Mouse (Mus musculus): ENCODE results near the gene Nup160.

The Nup160 gene

DNA sequence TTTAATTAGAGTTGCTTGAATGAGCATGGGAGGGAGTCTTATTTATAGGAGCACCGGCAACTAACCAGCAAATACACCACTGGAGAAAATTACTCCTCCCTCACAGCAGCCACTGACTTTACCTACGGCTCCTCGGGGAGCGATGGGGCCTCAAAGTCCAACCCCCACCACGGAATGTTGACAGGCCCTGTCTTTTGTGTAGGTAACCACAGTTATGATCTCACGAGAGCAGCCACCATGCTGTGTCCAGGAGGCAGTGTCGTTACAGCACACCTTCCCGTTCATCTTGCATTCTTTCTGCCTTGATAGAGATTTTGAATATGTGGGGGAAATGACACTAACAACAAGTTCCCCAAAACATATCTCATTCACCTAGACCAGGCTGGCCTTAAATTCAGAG, at the start of gene Nup160:
Gene Nup160 (plus strand): TSS at position 209 of the 400 bp plus-strand sequence.
- CTCF ChIA-PET = no interaction called here

DNA sequence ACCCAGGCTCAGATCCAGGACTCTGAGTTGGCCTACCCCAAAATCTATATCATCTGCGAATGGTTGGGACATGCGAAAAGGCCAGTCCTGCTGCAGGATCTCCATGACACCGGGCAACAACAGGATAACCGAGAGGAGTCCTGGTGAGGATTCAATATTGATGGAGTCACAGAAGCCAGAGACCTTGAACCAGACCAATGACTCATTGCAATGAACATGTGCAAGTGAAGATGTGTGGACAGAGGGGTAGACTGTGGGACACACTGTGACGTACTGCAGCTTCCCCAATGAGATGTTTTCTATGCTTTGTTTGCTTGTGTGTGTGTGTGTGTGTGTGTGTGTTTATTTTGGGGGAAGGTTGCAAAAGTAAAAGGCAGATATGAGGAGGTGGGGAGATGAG, 48.8 kb upstream of the Nup160 start:
- CTCF ChIA-PET = no interaction called here

- CTCF ChIA-PET = interaction anchor here (0.7 kb wide), 1 partner anchor 464 kb away, joined by 3 read pairs; no protein-coding TSS in a partner anchor
These were observed 47.5 kb upstream of the Nup160 start for GRCm38 (mm10) chr2:90629552-90629951.

- CTCF ChIA-PET = no interaction called here
These were observed 44.9 kb upstream of the Nup160 start for GRCm38 (mm10) chr2:90631938-90632733.

- CTCF ChIA-PET = no interaction called here
These were observed 42.3 kb upstream of the Nup160 start for GRCm38 (mm10) chr2:90634671-90635070.

GRCm38 (mm10) chr2:90635085-90635723, 41.8 kb upstream of the Nup160 start:
- CTCF ChIA-PET = interaction anchor here (0.6 kb wide), 1 partner anchor 104 kb away, joined by 3 read pairs; no protein-coding TSS in a partner anchor

GRCm38 (mm10) chr2:90636853-90637252, 40.2 kb upstream of the Nup160 start:
- CTCF ChIA-PET = no interaction called here

DNA sequence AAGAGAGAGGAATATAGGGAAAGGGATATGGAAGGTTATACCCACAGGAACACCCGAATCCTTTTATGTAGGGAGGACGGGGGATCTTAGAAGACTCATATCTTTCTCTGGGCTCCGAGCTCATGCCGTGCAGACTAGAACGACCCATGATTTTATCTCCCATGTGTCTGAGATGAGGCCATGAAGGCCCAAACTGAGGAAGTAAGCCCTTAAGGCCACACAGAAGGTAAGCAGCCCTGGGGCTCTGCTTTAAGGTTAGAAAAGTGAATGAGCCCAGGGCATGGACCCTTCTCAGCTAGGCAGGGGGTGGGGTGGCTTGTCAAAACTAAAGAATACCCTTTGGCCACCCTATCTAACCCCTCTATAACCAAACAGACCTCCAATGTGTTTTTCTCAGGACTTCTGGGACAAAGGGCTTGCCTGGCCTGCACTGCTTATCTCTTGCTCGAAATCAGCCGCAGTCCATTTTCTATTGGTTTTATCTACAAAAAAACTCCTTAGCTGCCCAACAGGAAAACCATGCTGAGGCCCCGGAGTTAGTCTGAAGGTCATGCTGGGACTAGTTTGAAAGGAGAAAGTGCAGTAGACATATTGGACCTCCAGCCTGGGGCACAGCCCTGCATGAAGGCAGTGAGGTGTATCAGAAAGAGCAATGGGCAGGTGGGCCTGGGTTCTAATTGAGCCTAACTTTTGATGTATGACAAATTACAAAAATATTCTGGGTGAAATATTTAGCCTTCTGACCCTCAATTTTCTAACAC, 37.8 kb upstream of the Nup160 start:
- CTCF ChIA-PET = no interaction called here

DNA sequence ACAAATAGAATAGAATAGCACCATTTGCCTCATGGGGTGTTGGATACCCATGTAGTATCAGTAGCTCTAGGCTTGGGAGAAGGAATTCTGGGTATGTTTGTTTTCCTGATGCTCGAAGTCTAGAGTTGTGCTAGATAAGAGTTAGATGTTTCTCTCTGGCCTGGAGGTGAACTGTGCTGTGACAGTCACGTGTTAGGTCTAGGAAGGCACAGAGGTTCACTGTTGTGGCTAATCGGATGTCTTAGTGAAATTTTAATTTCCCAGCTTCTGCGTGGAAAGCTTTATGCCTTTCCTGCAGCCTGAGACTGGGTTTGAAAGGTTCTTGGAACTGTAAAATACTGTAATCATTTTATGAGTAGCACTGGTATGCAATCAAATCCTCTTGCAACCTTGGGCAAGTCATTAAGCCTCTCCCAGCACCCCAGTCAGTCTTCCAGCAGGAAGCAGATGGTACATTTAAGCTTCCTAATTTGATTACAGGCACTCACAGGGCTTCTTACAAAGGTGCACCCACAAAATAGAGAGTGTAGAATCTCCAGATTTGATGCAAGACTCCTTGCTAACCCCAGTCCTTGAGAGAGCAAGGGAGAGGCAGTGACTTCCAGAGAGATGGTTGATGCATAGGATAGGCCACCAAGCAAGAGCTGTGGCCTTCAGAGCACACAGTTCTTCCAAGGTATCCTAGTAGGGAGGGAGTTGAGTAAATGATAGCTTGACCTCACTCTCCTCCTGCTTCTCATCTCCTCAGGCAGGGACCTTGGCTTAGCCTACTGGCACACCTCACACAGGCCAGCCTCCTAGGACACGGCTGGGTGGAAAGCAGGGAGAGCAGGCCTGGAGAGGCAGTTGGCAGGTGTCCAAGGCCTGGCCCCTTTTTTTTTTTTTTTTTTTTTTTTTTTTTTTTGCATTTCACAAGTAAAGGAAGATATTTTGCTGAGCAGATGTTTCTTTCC, 37.0 kb upstream of the Nup160 start:
- CTCF ChIA-PET = no interaction called here

DNA sequence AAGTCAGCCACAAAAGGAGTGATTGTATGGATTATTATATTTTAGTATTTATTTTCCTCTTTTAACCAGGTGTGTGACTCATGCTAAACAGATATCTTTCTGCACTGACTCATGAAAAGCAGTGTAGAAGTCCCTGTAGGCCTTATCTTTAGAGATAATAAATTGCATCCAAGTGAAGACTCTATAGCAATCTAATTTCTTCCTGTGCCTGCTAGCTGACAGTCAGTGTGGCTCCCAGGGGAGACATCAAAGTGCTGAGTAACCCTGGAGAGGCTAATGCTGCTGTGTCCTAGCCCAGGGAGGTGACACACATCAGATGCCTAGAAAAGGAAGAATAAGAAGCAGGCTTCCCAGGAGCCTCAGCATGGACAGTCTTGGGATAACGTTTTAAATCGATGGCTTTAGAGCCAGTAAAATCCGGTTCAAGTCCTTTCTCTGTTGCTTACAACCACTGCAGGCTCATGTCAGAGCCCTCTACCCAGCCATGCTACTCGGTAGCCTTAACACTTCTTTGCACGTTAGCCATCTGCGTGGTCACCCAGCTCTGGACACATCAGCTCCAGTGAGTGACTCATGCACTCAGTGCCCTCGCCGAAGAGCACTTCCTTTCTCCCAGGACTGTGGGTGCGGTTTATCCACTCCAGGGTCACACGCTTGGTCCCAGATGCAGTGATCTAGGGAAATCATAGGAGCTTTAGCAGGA, 35.9 kb upstream of the Nup160 start:
- CTCF ChIA-PET = interaction anchor here (0.8 kb wide), 1 partner anchor 94 kb away, joined by 5 read pairs; no protein-coding TSS in a partner anchor

GRCm38 (mm10) chr2:90641710-90642039, 35.3 kb upstream of the Nup160 start:
- CTCF ChIA-PET = interaction anchor here (0.8 to 1.4 kb wide), 2 partner anchors 75 to 95 kb away, joined by 3 to 5 read pairs; no protein-coding TSS in a partner anchor

DNA sequence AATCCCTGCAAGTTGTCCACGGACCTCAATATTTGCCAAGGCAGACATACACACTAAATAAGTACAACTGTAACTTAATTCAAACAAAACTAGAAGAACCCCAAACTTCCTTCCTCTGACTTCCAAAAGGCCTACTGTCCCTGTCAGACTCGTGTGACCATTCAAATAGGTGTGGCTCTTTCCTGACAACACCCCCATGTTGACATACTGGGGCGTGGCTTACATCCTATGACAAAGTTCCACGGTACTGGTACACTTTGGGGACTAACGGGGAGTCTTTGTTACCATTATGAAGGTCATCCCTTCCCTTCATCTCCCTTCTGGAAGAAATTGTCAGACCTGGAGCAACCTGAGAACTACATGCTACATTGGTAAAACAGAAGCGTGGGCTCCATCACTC, 29.9 kb upstream of the Nup160 start:
- CTCF ChIA-PET = no interaction called here

- CTCF ChIA-PET = interaction anchor here (0.6 kb wide), 2 partner anchors 14 to 162 kb away, joined by 3 read pairs; no protein-coding TSS in a partner anchor
These were observed 27.6 kb upstream of the Nup160 start for GRCm38 (mm10) chr2:90649405-90649804.

GRCm38 (mm10) chr2:90649965-90650364, 27.1 kb upstream of the Nup160 start:
- CTCF ChIA-PET = interaction anchor here (0.7 kb wide), 1 partner anchor 25 kb away, joined by 3 read pairs; no protein-coding TSS in a partner anchor

DNA sequence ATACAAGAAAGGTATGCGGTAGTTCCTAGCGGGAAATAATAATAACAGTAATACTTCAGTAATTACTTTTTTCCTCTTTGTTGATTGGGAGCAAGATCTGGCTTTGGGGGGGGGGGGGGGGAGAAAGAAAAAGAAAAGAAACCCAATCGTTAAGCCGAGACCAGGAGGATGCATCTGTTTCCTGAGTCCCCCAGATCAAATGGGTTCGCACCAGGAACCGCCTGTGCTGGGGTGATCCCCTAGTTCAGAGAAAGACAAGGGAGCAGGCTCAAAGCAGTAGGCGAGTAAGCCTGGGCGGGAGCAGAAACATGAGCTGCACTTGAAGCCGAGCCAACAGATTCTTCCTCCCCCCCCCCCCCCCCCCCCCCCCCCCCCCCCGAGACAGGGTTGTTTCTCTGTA, 24.9 kb upstream of the Nup160 start:
- CTCF ChIA-PET = interaction anchor here (0.7 kb wide), 1 partner anchor 27 kb away, joined by 4 read pairs; no protein-coding TSS in a partner anchor

GRCm38 (mm10) chr2:90652993-90653392, 24.0 kb upstream of the Nup160 start:
- CTCF ChIA-PET = no interaction called here

DNA sequence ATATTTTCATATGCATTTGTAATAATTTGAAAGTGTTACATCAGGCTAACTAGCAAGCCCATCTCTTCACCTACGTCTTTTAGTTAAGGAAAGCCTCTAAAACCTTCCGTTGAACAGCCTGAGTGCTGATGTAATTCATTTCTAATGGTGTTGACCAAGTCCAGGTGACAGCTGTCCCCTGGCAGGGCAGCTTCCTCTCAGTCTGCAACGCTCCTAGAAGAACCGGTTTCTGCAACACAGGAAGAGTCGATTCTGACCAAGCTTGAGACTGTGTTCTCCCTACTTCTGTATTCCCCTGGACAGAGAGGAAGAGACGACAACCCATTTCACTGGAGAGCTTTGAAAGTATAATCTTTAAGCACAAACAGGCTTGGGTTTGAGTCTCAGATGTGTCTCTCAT, 21.6 kb upstream of the Nup160 start:
- CTCF ChIA-PET = interaction anchor here (0.6 kb wide), 1 partner anchor 51 kb away, joined by 3 read pairs; no protein-coding TSS in a partner anchor

DNA sequence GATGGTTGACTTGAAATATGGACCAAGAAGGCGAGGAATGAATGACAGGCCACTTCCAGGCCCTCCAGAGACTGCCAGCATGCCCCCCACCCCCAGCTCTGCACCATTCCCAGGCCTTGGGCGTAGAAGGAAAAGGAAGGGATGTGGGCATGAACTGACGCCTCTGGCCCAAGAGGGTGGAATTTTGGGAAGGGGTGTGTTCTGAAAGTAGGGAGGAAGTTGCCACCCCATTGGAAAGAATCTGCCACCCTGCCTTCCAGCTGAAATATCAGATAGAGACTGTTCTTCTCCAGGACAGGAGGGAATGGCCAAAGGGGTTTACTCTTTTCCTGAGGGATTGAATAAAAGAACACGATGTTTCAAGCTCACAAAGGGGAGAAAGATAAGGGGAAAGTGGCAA, 18.4 kb upstream of the Nup160 start:
- CTCF ChIA-PET = interaction anchor here (1.0 kb wide), 1 partner anchor 17 kb away, joined by 4 read pairs; no protein-coding TSS in a partner anchor

GRCm38 (mm10) chr2:90659016-90659415, 18.0 kb upstream of the Nup160 start:
- CTCF ChIA-PET = interaction anchor here (1.0 kb wide), 1 partner anchor 17 kb away, joined by 4 read pairs; no protein-coding TSS in a partner anchor

DNA sequence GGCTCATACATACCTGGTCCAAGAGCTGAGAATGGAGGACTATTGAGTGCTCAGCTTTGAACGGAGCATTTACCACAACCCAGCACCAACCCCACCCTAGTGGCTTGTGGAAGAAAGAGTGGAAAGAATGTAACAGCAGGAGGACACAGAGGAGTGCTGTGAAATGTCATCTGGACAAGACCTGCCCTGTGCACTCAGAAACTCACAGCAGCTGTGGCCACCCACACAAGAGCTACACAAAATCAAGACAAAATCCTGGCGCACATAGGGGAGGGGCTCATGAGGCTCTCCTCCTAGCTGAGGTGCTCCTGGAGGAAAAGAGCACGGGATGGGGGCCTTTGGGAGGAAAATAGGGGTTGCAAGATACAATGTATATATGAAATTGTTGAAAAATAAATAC, 17.4 kb upstream of the Nup160 start:
- CTCF ChIA-PET = interaction anchor here (0.6 to 1.0 kb wide), 2 partner anchors 16 to 33 kb away, joined by 4 to 12 read pairs; no protein-coding TSS in a partner anchor

Measured in spleen, embryonic (tissue).